Comparison of ENCODE assay signal across 8 mouse cellular contexts in the genomic region with DNA sequence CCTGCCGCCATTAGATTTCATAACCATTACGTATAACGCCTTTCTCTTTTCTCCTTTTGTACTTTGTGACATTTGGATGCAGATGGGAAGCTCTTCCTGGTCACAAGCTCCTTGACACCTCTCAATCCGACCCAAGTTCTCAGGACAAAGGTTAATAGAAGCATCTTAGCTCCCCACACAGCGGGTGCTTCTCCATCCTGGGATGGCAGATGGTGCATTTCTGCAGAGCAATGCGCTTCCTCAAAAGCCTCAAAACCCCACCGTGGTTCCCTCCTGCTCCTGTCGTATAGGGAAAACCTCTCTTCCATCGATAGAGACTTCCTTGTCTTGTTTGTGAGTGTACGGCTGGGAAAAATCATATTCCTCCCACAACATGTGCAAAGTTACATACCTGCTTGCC. TPM values are rescaled to one million over a fixed set of nuclear protein-coding genes. Genes with fewer than 3 reads are reported as not detected.
DNase-seq lines count a peak whose midpoint lies in the region; ATAC-seq and TF ChIP-seq lines count a peak whose summit lies in the region.

No protein-coding gene starts in this region.

- H3K27me3 ChIP-seq in E14TG2a.4 (ENCODE audit: insufficient read depth, low read length): no peaks in the 10 kb centered on the region
- no peaks in the 10 kb centered on the region for H3K27me3 ChIP-seq in forebrain, embryonic 14.5 days (replicated peaks; ENCODE audit: control insufficient read depth, insufficient read depth, low read length)
- H3K27me3 ChIP-seq in liver, embryonic 14.5 days (ENCODE audit: control insufficient read depth, insufficient read depth, low read length): no peaks in the 10 kb centered on the region
- H3K27me3 ChIP-seq in thymus, adult 2 months (ENCODE audit: control insufficient read depth, insufficient read depth, low read length): no peaks in the 10 kb centered on the region

- peak overlapping the region; percentile 99 for H3K4me3 ChIP-seq in E14TG2a.4 (replicated peaks; ENCODE audit: low read length)
- peak overlapping the region; percentile 94 for H3K4me3 ChIP-seq in forebrain, embryonic 14.5 days (ENCODE audit: low read depth, low read length)
- peak overlapping the region; percentile 35 to 98 for H3K4me3 ChIP-seq in liver, embryonic 14.5 days (ENCODE audit: insufficient read depth in 1 of 2, low read depth in 2 of 2, low read length in 2 of 2)
- no peak overlapping the region for H3K4me3 ChIP-seq in thymus, adult 2 months (ENCODE audit: control insufficient read depth, insufficient read depth, low read length)

- ATAC-seq in forebrain, embryonic 14.5 days: no peak
- ATAC-seq in liver, embryonic 14.5 days (ENCODE audit: insufficient read depth): no peak

- no peaks in the 10 kb centered on the region for H3K9me3 ChIP-seq in E14TG2a.4 (ENCODE audit: low read length)
- H3K9me3 ChIP-seq in forebrain, embryonic 14.5 days (replicated peaks; ENCODE audit: control insufficient read depth, low read length): no peaks in the 10 kb centered on the region
- no peaks in the 10 kb centered on the region for H3K9me3 ChIP-seq in liver, embryonic 14.5 days (ENCODE audit: control insufficient read depth, low read length)

- peak overlapping the region; percentile 95; the same call in 1 of the 2 replicates for H3K9ac ChIP-seq in forebrain, embryonic 14.5 days (ENCODE audit: low read length)
- H3K9ac ChIP-seq in liver, embryonic 14.5 days (replicated peaks): peak overlapping the region; percentile 98

- peaks cover 21% of the 10 kb centered on the region for H3K36me3 ChIP-seq in E14TG2a.4 (ENCODE audit: insufficient read depth, low read length)
- H3K36me3 ChIP-seq in forebrain, embryonic 14.5 days (ENCODE audit: control insufficient read depth, insufficient read depth, low read length): peaks cover 2% of the 10 kb centered on the region; the same call in 1 of the 2 replicates
- no peaks in the 10 kb centered on the region for H3K36me3 ChIP-seq in liver, embryonic 14.5 days (replicated peaks; ENCODE audit: control insufficient read depth, insufficient read depth, low read depth)
- H3K36me3 ChIP-seq in thymus, adult 2 months (ENCODE audit: control insufficient read depth, insufficient read depth, low read length): peaks cover 2% of the 10 kb centered on the region; the same call in 1 of the 2 replicates

- no peak for TF ChIP-seq EP300 in liver, embryonic 14.5 days (IDR thresholded peaks at IDR 0.05; ENCODE audit: low read depth)

- TF ChIP-seq CTCF in E14TG2a.4 (conservative IDR thresholded peaks at IDR 0.05; ENCODE audit: low read length): no peak
- TF ChIP-seq CTCF in liver, embryonic 14.5 days (IDR thresholded peaks at IDR 0.05; ENCODE audit: low read depth): no peak
- no peak for TF ChIP-seq CTCF in thymus, adult 2 months (IDR thresholded peaks at IDR 0.05; ENCODE audit: borderline replicate concordance, control insufficient read depth, extremely low read depth, insufficient read depth, low read length, poor library complexity)

- DNase-seq in cerebellum, postnatal 25 days: peak; percentile 40 to 56
- DNase-seq in cerebellum, postnatal 4 days (ENCODE audit: low spot score in 2 of 2): no peak
- DNase-seq in forebrain, embryonic 14.5 days (ENCODE audit: low spot score): no peak
- no peak for DNase-seq in liver, embryonic 14.5 days (ENCODE audit: low read depth in 3 of 3, low spot score in 3 of 3)
- no peak for DNase-seq in adrenal gland, adult (ENCODE audit: inconsistent age in 2 of 2, low spot score in 1 of 2)
- no peak for DNase-seq in lung, adult 18-20 months
- no peak for DNase-seq in thymus, adult 2 months

- no peak for TF ChIP-seq POLR2A in thymus, adult 2 months (IDR thresholded peaks at IDR 0.05; ENCODE audit: control insufficient read depth, extremely low read depth, insufficient read depth, low read length, poor library complexity)

- H3K4me2 ChIP-seq in forebrain, embryonic 14.5 days (ENCODE audit: low read length): peak overlapping the region; percentile 80
- H3K4me2 ChIP-seq in liver, embryonic 14.5 days (ENCODE audit: low read depth): peak overlapping the region; percentile 76

- H3K4me1 ChIP-seq in E14TG2a.4 (replicated peaks; ENCODE audit: low read depth, low read length): peaks cover 77% of the 10 kb centered on the region
- peaks cover 14% of the 10 kb centered on the region for H3K4me1 ChIP-seq in forebrain, embryonic 14.5 days (ENCODE audit: control insufficient read depth, insufficient read depth, low read length)
- peaks cover 10 to 23% of the 10 kb centered on the region in 2 experiments for H3K4me1 ChIP-seq in liver, embryonic 14.5 days (replicated peaks; ENCODE audit: control insufficient read depth in 2 of 2, insufficient read depth in 2 of 2, low read length in 1 of 2)
- H3K4me1 ChIP-seq in thymus, adult 2 months (replicated peaks; ENCODE audit: control insufficient read depth, insufficient read depth, low read length): peaks cover 22% of the 10 kb centered on the region

- no peak overlapping the region for H3K27ac ChIP-seq in forebrain, embryonic 14.5 days (ENCODE audit: low read depth, low read length)
- no peak overlapping the region for H3K27ac ChIP-seq in liver, embryonic 14.5 days
- H3K27ac ChIP-seq in thymus, adult 2 months (ENCODE audit: control insufficient read depth, insufficient read depth, low read length): no peak overlapping the region

- 34% methylated on average over 10 of the region's 10 CpGs for WGBS in forebrain, embryonic 14.5 days
- 31% methylated on average over 10 of the region's 10 CpGs for WGBS in liver, embryonic 14.5 days (ENCODE audit: insufficient replicate concordance)
- 45% methylated on average over 10 of the region's 10 CpGs for WGBS in thymus, adult 2 months

RNA-seq across cellular contexts. Expression of gene Mzt1, which starts 1.8 kb away (rescaled TPM):
- polyA plus RNA-seq in forebrain, embryonic 14.5 days (2014; fragmentation: Nextera tagmentation; extraction: Ambion mirVana): 68.4 and 76.9 TPM in 2 replicates
- 19.1 and 25.8 TPM in 2 replicates for polyA plus RNA-seq in liver, embryonic 14.5 days (2012; rRNA removed)
- polyA plus RNA-seq in liver, embryonic 14.5 days (2014; fragmentation: Nextera tagmentation; extraction: Ambion mirVana): 29.5 and 30.4 TPM in 2 replicates
- polyA plus RNA-seq in thymus, adult 2 months (2012; rRNA removed): 19.6 and 19.9 TPM in 2 replicates

RNA-seq across cellular contexts. Expression of gene Bora, which starts 1.9 kb away (rescaled TPM):
- polyA plus RNA-seq in forebrain, embryonic 14.5 days (2014; fragmentation: Nextera tagmentation; extraction: Ambion mirVana): 19.4 and 21.1 TPM in 2 replicates
- 8.9 and 12.4 TPM in 2 replicates for polyA plus RNA-seq in liver, embryonic 14.5 days (2012; rRNA removed)
- 18.4 and 21.1 TPM in 2 replicates for polyA plus RNA-seq in liver, embryonic 14.5 days (2014; fragmentation: Nextera tagmentation; extraction: Ambion mirVana)
- polyA plus RNA-seq in thymus, adult 2 months (2012; rRNA removed): 11.8 and 16.0 TPM in 2 replicates

RNA-seq across cellular contexts. Expression of gene Rpl36a-ps1, which starts 50.0 kb away (rescaled TPM):
- 1.3 and 2.0 TPM in 2 replicates for polyA plus RNA-seq in forebrain, embryonic 14.5 days (2014; fragmentation: Nextera tagmentation; extraction: Ambion mirVana)
- polyA plus RNA-seq in liver, embryonic 14.5 days (2012; rRNA removed): 0.79 and 4.8 TPM in 2 replicates
- polyA plus RNA-seq in liver, embryonic 14.5 days (2014; fragmentation: Nextera tagmentation; extraction: Ambion mirVana): 1.6 and 2.5 TPM in 2 replicates
- not detected in 2 replicates for polyA plus RNA-seq in thymus, adult 2 months (2012; rRNA removed)

RNA-seq across cellular contexts. Expression of gene Pibf1, which starts 55.1 kb away (rescaled TPM):
- polyA plus RNA-seq in forebrain, embryonic 14.5 days (2014; fragmentation: Nextera tagmentation; extraction: Ambion mirVana): 20.2 and 21.1 TPM in 2 replicates
- polyA plus RNA-seq in liver, embryonic 14.5 days (2012; rRNA removed): 1.4 and 2.8 TPM in 2 replicates
- polyA plus RNA-seq in liver, embryonic 14.5 days (2014; fragmentation: Nextera tagmentation; extraction: Ambion mirVana): 5.3 and 5.6 TPM in 2 replicates
- polyA plus RNA-seq in thymus, adult 2 months (2012; rRNA removed): 1.8 and 2.4 TPM in 2 replicates

RNA-seq across cellular contexts. Expression of gene Dis3, which starts 55.5 kb away (rescaled TPM):
- polyA plus RNA-seq in forebrain, embryonic 14.5 days (2014; fragmentation: Nextera tagmentation; extraction: Ambion mirVana): 27.1 and 28.2 TPM in 2 replicates
- 6.0 and 9.6 TPM in 2 replicates for polyA plus RNA-seq in liver, embryonic 14.5 days (2012; rRNA removed)
- 16.3 and 18.1 TPM in 2 replicates for polyA plus RNA-seq in liver, embryonic 14.5 days (2014; fragmentation: Nextera tagmentation; extraction: Ambion mirVana)
- polyA plus RNA-seq in thymus, adult 2 months (2012; rRNA removed): 9.7 and 12.4 TPM in 2 replicates

Comparison
In these comparisons a context has a peak if more than half of its experiments do, and no peak if none do; other contexts are left out.
1. DNase-seq: peak in cerebellum, postnatal 25 days (2 of 2); none in cerebellum, postnatal 4 days (0 of 2), forebrain, embryonic 14.5 days (single experiment), liver, embryonic 14.5 days (0 of 3), adrenal gland, adult (0 of 2), lung, adult 18-20 months (0 of 2) and thymus, adult 2 months (single experiment).